Mouse (Mus musculus) neutrophil, adult 5-6 weeks (primary cell): ENCODE results near the gene Col4a5. TPM values are rescaled to one million over a fixed set of nuclear protein-coding genes. Genes with fewer than 3 reads are reported as not detected.

Source experiments
- ATAC-seq: fragments of 151-379, 151-347 bp; 2 replicates; pipeline ENCODE4 v1.8.0; 2017; ENCODE audit warnings: mild to moderate bottlenecking, moderate TSS enrichment; ENCODE audit not compliant: insufficient number of reproducible peaks, poor library complexity, low FRiP score, severe bottlenecking; ENCODE audit errors: extremely low read depth
- total RNA-seq: library from RNA; stranded (forward); fragments of 200-1000 nt; gene quantifications from 2 replicates; pipeline ENCODE4 v1.2.3, GENCODE M21; 2017

Gene Col4a5
- total RNA-seq = 0.12 TPM in 1 of 2 replicates, not detected in the other

DNA sequence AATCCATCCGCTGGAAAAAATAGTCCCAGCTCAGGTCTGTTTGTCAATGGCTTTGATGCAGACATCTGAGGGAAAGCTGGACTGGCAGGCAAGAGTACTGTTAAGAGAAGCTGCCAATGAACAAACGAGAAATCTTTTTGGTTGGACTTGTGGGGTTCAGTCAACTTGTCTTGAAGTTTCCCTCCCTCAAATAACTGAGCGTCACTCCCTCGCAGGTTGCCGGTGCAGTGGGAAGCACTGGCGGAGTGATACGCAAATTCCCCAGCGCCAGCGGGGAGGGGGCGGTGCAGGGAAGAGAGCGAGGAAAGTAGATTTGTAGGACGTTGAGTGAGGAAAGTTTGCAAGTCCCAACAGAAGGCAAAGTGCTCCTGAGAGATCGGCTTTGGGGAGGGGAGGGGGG, at the start of gene Col4a5:
Col4a5 (plus strand) TSS at position 276 of the 400 bp plus-strand sequence.
- no peak for ATAC-seq

GRCm38 (mm10) chrX:141436780-141437179, 38.4 kb upstream of the Col4a5 start:
- ATAC-seq = no peak

- no peak for ATAC-seq
Observed at GRCm38 (mm10) chrX:141439423-141439822, 35.8 kb upstream of the Col4a5 start.

DNA sequence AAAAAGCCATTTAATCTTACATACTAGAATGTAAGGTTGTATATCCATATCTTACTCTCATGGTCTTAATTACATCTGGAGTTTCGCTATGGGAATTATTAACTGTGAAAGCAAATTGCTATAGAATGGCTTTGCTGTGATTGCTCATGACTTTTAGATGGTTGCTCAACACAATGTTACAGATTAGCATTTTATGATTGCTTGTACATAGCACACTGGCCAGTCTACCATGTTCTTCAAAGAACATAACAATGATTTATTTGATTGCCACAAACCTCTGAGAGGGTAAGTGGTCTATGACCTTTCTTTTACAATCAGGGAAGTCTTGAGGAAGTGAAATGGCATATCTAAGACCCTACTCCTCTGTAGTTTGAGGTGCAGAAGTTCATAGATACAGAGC, 27.2 kb upstream of the Col4a5 start:
- ATAC-seq = no peak

GRCm38 (mm10) chrX:141473470-141474302, 1.5 kb upstream of the Col4a5 start, which contains the start of gene Col4a6:
TSS of gene Col4a6 (minus strand) at chrX:141474076.
- ATAC-seq = no peak

GRCm38 (mm10) chrX:141475566-141476327, 562 bp downstream of the Col4a5 start:
- no peak for ATAC-seq

DNA sequence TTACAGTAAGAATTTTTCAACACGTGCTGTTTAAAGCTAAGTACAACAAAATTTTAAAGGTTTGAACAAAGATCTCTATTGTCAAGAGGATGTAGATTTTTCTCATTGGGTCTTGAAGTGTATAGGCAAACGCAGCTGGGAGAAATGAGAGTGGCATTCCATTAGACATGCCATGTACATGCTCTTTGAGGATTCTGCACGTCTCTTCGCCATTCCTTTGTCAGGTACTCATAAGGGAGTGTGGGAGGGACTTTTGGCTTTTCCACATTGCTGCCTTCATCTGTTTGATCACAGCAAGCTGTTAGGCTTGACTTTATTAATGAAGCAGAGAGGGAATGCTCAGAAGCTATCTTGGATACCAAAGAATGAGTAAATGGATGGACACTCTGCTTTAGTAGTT, 19.4 kb downstream of the Col4a5 start:
- ATAC-seq = no peak

DNA sequence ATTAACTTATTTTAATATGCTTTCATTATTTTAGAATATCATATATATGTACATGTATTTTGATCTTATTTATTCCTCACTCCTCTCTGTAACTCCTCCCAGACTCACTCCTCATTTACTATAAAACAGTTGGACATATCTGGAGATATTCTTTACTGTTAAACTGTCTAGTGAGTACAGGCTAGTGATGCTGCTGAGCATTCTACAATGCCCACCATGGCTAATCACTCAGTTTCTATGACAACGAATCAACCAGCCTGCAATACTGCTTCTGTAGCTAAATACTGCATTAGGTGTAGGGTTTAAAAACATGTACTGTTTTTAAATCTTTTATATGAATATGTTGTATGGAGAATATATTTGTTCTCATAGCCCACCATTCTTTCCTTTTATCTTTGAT, 27.9 kb downstream of the Col4a5 start:
- ATAC-seq = no peak

DNA sequence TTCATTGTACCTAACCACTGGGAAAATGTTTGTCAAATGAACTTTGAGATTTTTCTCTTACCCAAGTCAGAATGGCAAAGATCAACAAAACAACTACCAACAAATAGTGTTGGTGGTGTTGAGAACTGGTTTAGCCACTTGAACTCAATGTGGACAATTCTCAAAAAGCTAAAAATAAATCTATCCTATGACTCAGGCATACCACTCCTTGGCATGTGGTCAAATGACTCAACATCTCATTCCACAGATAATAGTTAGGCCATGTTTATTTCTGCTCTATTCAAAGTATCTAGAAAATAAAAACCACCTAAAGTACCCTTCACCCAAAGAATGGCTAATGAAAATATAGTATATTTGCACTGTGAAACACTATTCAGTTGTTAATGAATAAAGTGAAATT, 58.3 kb downstream of the Col4a5 start:
- no peak for ATAC-seq

GRCm38 (mm10) chrX:141547471-141547870, 72.3 kb downstream of the Col4a5 start:
- no peak for ATAC-seq

DNA sequence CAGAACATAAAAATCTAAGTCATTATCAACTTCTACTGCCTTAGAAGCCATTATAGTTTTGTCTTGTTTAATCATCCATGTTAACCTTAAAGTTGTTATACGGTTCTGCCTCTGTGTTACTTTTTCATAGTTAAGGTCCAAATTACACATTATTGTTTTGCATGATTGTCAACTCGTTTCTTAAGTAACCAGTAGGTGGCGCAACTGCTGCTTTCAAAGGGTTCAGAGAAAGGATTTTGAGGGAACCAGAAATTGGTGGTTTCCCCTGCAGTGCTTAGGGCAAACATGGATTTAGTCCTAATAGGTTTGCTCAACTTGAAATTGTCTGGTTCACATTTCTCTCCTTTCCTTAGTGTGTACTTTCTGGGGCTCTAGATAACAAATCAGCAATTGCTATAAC, 115.1 kb downstream of the Col4a5 start:
- ATAC-seq = no peak

GRCm38 (mm10) chrX:141721725-141722124, 246.5 kb downstream of the Col4a5 start:
- no peak for ATAC-seq

DNA sequence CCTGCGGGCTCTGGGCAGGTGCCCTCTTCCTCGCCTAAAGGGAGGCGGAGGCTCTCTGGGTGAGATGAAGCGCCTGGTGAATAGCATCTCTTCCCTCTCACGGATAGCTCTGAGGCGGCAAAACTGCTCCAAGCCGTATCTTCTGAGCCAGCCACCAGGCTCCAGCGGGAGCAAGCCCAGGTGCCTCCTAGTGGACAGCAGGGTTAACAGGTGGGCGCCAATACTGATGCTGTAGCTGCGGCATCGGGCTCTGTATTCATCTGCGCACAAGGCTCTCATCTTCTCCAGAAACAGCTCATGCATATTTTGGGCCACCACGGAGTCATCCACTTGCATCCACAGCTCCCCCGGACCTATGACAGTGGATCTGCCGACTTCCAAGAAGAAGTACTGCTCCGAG, 248.8 kb downstream of the Col4a5 start:
- no peak for ATAC-seq

GRCm38 (mm10) chrX:141724391-141724891, 249.3 kb downstream of the Col4a5 start:
- ATAC-seq = no peak

DNA sequence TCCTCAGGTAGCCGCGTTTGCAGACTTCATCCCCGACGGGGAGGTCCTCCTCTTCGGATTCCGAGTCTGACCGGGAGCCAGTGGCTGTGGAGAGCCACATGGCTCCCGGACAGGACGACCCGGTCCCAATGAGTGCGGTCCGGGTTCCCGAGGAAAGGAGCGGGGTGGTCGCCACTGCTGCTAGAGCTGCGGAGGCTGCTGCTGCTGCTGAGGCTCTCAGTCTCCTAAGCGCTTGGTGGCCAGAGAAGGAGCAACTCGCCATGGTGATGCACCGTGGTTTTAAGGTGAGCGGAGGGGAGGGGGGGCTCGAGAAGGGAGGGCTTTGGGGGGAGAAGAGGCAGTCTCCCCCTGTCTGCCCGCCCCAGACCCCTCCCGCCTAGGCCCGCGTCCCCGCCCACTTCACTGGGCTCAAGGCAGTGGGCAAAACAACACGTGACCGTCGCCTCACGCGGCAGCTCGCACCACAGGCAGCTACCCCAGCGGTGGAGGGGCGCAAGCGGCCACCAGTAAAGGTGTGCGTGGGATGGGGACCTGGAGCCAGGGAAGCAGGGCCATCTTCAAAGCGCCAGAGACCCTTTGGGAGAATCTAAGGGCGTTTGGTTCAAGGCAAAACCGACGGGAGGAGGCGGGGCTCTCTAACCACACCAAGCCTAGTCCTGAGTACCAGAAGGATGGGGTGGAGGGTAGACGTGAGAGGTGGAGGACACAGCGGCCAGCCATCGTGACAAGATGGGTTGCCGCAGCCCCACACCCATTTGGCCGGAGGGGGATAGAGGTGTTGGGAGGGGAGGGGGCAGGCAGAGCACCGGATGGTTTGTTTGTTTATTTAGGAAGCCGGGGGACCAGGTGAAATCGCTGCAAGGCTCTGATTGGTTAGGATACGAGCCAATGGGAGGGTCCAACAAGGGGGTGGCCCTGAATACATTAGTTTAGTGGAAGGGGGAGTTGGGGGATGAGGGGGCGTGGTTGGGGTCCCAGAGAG, 250.0 kb downstream of the Col4a5 start, which contains the start of gene Irs4:
Irs4 (minus strand) TSS at position 327 of the 982 bp plus-strand sequence.
- ATAC-seq = no peak

DNA sequence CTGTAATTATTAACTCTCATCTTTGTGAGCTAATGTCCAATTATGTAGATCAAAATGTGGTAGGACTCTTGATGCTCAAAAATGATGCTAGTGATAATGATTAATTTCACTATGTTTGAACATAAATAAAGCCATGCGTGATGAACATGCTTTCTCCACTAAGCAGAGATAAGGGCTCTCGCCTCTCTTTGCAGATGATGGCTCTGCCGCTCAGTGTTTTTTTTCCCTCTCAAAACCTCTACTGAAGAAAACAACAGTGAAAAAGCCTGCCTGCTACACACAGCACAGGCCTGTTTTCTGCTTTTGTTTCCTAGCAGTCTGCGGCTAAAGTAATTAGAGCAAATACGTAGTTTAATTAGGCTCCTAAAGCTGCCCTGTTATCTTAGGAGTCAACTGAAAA, 254.4 kb downstream of the Col4a5 start:
- ATAC-seq = no peak
